Mouse (Mus musculus) forebrain, embryonic 10.5 days (tissue): ENCODE measurements around the gene Rtn4rl2. TPM values are rescaled to one million over a fixed set of nuclear protein-coding genes. Genes with fewer than 3 reads are reported as not detected.

Experiments
- DNase-seq: peaks from one replicate; pipeline ENCODE4 v3.0.0-alpha.2; 2017; ENCODE audit warnings: low spot score; ENCODE audit errors: extremely low spot score
- H3K27ac ChIP-seq: fragments of 300-500 bp; sonication (generic); 2 replicates; pipeline ENCODE4 v1.5.1; 2016; ENCODE audit warnings: mild to moderate bottlenecking
- H3K27me3 ChIP-seq: fragments of 300-500 bp; sonication (generic); 2 replicates; pipeline ENCODE4 v1.6.1; 2016; ENCODE audit warnings: mild to moderate bottlenecking; ENCODE audit not compliant: poor library complexity, severe bottlenecking
- H3K36me3 ChIP-seq: fragments of 300-500 bp; sonication (generic); replicated peaks from 2 replicates; pipeline ENCODE4 v1.6.1; 2016; ENCODE audit warnings: mild to moderate bottlenecking, moderate library complexity
- H3K4me1 ChIP-seq: fragments of 300-500 bp; sonication (generic); 2 replicates; pipeline ENCODE4 v1.6.1; 2016
- H3K4me3 ChIP-seq: fragments of 300-500 bp; sonication (generic); 2 replicates; pipeline ENCODE4 v1.5.1; 2016; ENCODE audit warnings: mild to moderate bottlenecking, moderate library complexity
- H3K9me3 ChIP-seq: fragments of 300-500 bp; sonication (generic); 2 replicates; pipeline ENCODE4 v1.6.1; 2016; ENCODE audit warnings: mild to moderate bottlenecking, moderate library complexity
- WGBS: fragments of 180-500 bp; shearing (Covaris S2); methylation state at CpG from one replicate; pipeline ENCODE4 v1.1.7; 2016; 5-methylcytosine and 5-hydroxymethylcytosine counted together
- microRNA-seq: library from miRNA; unstranded; fragments of <30 nt; microRNA quantifications from one replicate; pipeline ENCODE4, GENCODE M21; 2017
- polyA plus RNA-seq: library from polyadenylated mRNA; unstranded; fragments of >200 nt; fragmentation: Nextera tagmentation; extraction: Ambion mirVana; gene quantifications from 2 replicates; pipeline ENCODE4 v1.2.1, GENCODE M21; 2016

Gene Rtn4rl2
- polyA plus RNA-seq, 1 experiment from 2014 or later: 0.78 TPM

DNA sequence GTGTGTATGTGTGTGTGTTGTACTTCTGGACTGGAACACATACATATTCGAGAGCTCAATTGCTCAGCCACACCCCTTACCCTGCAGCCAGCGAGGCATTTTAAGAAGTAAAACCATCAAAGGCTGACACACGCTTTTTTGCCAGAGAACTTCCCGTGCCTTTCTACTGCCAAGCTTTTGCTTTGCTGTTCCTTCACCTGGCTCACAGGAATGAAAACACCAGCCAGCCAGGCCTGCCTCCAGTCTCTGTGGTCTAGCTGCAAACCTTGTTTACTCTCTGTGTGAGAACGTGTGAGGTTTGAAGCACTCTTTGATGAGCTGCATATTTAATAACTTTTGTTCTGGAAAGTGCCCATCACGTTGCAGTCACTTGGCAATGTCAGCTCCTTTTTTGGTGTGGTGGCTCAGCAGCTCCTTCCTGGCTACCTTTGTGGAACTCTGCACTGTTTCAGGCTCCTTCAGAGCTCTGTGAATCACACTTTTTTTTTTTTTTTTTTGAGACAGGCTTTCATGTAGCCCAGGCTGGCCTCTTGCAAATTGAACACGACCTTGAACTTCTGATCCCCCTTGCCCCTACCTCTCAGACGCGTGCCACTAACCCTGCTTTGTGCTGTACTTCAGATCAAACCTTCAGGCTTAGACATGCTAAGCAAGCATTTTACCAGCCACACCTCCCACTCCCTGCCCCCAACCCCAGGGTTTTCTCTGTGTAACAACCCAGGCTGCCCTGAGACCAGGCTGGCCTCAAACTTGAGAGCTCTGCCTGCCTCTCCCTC is 48.5 kb downstream of the Rtn4rl2 start:
- DNase-seq: no peak
- 32% methylated on average over 9 of the region's 9 CpGs for WGBS

DNA sequence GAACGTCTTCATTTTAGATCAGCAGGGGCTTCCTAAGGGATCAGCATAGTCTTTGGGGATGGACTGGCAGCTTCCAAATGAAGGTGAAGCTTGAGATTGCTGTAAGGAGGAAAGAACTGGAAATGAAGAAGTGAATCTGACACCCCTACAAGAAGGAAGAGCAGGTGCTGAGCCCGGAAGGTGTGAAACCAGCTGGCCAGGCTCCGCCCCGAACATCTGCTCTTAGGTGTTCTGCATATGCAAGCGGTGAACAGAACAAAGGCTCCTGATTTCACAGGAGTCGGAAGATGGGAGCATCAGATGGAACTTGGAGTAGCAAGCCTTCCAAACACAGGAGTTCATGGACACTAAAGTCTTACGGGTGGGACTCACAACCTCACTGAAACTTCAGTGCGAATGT is 49.4 kb downstream of the Rtn4rl2 start:
- H3K27ac ChIP-seq: no peak overlapping the region
- peaks cover 39% of the 10 kb centered on the region for H3K4me1 ChIP-seq
- peaks cover 25% of the 10 kb centered on the region for H3K27me3 ChIP-seq
- H3K9me3 ChIP-seq: no peaks in the 10 kb centered on the region
- no peaks in the 10 kb centered on the region for H3K36me3 ChIP-seq
- H3K4me3 ChIP-seq: no peak overlapping the region
- no peak for DNase-seq
- WGBS: 69% methylated on average over 8 of the region's 8 CpGs

More for the DNA sequence above, 48.5 kb downstream of the Rtn4rl2 start:
- Histone ChIP-seq H3K4me1 (peaks cover 41% of the 10 kb centered on the region), H3K27me3 (peaks cover 25% of the 10 kb centered on the region), H3K36me3 (no peaks in the 10 kb centered on the region), H3K27ac (no peak overlapping the region), H3K9me3 (no peaks in the 10 kb centered on the region), H3K4me3 (peak overlapping the region; percentile 79; the same call in 1 of the 2 replicates)

DNA sequence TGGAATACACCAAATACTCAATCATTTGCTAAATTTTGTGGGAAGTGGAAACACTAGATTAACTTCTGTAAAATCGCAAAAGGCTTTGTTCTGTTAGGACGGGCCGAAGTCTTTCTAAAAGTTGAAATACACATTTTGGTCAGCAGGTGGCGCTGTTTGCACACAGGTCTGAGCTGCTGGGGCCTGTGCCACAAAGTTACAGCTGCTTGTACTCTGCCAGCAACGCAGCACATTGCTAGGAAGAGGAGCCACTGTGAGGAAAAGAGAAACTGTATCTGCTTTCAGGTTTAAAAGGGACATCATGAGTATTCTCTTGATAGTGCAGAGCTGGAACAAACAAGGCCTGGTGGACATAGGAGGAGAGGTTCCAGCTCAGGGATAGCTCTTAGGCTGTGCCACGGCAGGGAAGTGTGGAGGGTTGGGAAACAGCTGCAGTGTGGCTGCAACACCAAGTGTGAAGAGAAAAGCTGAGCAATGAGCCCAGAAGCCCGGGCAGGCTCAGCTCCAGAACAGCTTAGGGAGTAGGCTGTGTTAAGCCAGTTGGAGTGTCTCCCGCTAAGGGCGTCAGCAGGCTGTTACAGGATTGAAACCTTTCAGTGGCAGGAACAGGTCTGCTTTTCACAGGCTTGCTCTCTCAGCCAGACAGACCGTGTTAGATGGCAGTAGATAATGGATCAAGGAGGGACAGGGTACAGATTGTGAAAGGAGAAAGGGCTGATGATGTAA is 54.7 kb downstream of the Rtn4rl2 start:
- H3K4me1 ChIP-seq: peaks cover 17% of the 10 kb centered on the region
- peaks cover under 1% of the 10 kb centered on the region for H3K27me3 ChIP-seq
- no peak overlapping the region for H3K4me3 ChIP-seq
- H3K27ac ChIP-seq: 0 out of 2 replicates have a peak overlapping the region, but pooled peaks have one; percentile 37
- H3K36me3 ChIP-seq: peaks cover 30% of the 10 kb centered on the region
- peak; percentile 84 for DNase-seq
- no peaks in the 10 kb centered on the region for H3K9me3 ChIP-seq
- WGBS: 41% methylated on average over 10 of the region's 10 CpGs

DNA sequence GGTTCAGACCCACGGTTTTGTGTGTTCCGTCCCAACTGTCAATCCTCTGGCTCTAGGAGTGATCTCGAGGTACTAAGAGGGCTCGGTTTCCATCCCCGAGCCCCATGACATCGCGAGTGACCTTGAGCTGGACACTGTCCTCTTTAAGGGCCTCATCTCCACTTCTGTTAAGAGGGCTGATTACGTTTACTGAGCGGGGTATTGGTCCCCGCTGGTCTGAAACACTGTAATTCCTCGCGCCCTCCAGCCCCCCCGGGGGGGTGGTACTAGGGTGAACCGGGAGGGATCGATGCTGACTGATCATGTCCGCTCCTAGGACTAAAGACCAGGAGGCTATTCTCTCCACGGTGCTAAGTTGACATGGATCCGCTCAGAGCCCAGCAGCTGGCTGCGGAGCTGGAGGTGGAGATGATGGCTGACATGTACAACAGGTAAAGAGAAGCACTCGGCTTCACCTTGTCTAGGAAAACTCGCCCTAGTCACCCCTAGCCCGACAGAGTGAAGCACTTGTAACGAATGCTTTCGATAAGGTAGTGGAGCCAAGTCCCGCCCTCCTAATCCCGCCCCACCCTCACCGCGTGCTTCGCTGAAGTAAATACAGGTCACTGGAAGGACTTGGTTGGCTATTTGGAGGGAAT is 59.1 kb downstream of the Rtn4rl2 start:
- no peaks in the 10 kb centered on the region for H3K9me3 ChIP-seq
- WGBS: under 1% methylated on average over 29 of the region's 29 CpGs
- DNase-seq: no peak
- peaks cover 30% of the 10 kb centered on the region for H3K36me3 ChIP-seq
- H3K27ac ChIP-seq: peak overlapping the region; percentile 83
- no peaks in the 10 kb centered on the region for H3K27me3 ChIP-seq
- peaks cover 21% of the 10 kb centered on the region for H3K4me1 ChIP-seq
- peak overlapping the region; percentile 79 for H3K4me3 ChIP-seq

DNA sequence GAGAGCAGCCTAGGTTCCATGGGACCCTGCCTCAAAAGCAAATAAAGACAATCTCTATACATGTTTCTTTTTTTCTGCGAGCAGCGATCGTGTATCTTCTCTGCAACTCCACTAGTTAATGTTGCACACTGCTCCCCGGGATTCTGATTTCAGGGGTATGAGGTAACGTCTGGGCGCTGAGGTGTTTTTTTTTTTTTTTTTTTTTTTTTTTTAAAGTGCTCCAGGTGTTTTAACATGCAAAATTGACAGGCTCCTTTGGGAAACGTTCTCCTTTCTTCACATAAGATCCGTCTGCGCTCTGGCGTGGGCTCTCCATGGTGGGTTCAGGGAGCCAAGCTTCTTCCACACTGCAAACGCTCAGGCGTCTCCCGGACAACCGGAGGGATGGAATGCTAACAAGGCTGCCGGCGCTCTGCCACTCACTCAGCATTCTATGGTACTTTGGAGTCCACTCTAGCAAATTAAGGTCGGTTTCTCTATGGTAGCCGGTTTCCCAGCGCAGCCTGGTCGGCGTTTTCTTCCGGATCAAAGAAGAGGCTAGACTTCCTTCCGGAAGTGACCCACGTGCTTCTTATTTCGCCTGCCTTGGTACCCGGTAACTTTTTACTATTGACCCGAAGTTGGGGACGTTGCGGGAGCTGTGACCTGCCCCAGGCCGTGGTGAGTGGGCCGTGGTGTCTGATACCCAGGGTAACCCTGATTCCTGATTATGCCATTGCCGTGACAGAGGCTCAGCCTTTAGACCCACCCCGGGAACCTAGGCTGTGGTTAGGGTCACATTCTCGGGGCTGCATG is 59.8 kb downstream of the Rtn4rl2 start, which contains the start of gene Timm10:
Timm10 (plus strand) TSS at position 510 of the 795 bp plus-strand sequence.
- under 1% methylated on average over 34 of the region's 34 CpGs for WGBS
- peak within 1 kb of the TSS; percentile 83 for H3K27ac ChIP-seq
- peaks cover 16% of the 10 kb centered on the region for H3K4me1 ChIP-seq
- no peaks in the 10 kb centered on the region for H3K27me3 ChIP-seq
- peaks cover 30% of the 10 kb centered on the region for H3K36me3 ChIP-seq
- no peaks in the 10 kb centered on the region for H3K9me3 ChIP-seq
- peak; percentile 92 for DNase-seq
- H3K4me3 ChIP-seq: peak within 1 kb of the TSS; percentile 79

DNA sequence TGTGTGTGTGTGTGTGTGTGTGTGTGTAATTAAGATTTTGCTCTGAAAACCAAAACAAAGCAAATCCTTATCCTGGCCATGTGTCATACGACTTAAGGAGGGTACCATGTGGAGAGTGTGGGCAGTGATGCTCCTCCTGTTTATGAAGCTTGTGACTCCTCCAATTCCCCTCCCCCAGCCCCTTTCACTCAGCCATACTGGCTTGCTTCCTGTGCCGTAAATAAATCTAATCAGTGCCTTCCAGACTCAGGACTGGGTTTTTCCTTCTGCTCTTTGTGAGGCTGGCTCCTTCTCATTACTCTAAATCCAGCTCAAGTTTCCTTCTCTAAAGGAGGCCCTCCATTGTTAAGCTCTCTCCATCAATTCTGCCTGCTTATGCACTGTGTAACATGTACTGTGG is 63.3 kb downstream of the Rtn4rl2 start:
- Histone ChIP-seq H3K9me3 (no peaks in the 10 kb centered on the region), H3K36me3 (peaks cover 1% of the 10 kb centered on the region), H3K27ac (no peak overlapping the region), H3K4me3 (no peak overlapping the region), H3K4me1 (peaks cover 13% of the 10 kb centered on the region), H3K27me3 (no peaks in the 10 kb centered on the region; the same call in 1 of the 2 replicates)
- no peak for DNase-seq
- WGBS: 57% methylated on average over 2 of the region's 2 CpGs

DNA sequence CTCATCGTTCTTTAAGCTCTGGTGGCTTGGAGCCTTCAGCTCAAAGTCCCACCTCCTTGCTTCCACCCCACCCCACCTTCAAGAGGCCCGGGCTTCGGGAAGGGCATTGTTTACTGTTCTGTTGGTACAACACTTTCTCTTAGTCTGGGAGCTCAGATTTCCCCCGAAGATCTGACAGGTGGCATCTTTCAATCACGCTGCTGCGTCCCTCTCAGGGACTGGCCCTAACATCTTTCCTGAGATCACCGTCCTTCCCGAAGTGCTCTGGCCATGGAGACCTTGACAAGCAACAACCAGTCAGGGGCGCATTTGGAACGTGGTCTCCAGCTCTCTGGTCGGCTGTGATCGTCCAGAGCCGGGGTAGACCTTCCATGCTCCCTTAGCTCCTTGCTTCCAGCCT is 64.0 kb downstream of the Rtn4rl2 start, which contains the start of gene Smtnl1:
Smtnl1 (minus strand) TSS at position 101 of the 400 bp plus-strand sequence.
- Histone ChIP-seq H3K27me3 (no peaks in the 10 kb centered on the region; the same call in 1 of the 2 replicates), H3K27ac (no peak within 1 kb of the TSS), H3K4me1 (peaks cover 6% of the 10 kb centered on the region), H3K36me3 (no peaks in the 10 kb centered on the region), H3K4me3 (no peak within 1 kb of the TSS), H3K9me3 (no peaks in the 10 kb centered on the region)
- no peak for DNase-seq
- 69% methylated on average over 13 of the region's 13 CpGs for WGBS

Small RNA genes within 50 kb of the gene (microRNA-seq; reads per million reads assigned to microRNA genes)
- gene Gm24332: not detected

Other genes starting within 250 kb of the Rtn4rl2 start
- gene Ctnnd1, start 235.9 kb downstream of the Rtn4rl2 start, polyA plus RNA-seq: 40.6 and 43.9 TPM in 2 replicates
- gene Btbd18, start 227.6 kb downstream of the Rtn4rl2 start, polyA plus RNA-seq: 0.32 and 0.58 TPM in 2 replicates
- gene Selenoh, start 215.9 kb downstream of the Rtn4rl2 start, polyA plus RNA-seq: 552 and 592 TPM in 2 replicates
- gene Gm28635, start 208.7 kb downstream of the Rtn4rl2 start, polyA plus RNA-seq: not detected in 2 replicates
- 50.1 and 51.5 TPM in 2 replicates for gene Med19, start 208.3 kb downstream of the Rtn4rl2 start, polyA plus RNA-seq
- 174 and 184 TPM in 2 replicates for gene Tmx2, start 207.6 kb downstream of the Rtn4rl2 start, polyA plus RNA-seq
- 28.4 and 29.5 TPM in 2 replicates for gene Zdhhc5, start 171.5 kb downstream of the Rtn4rl2 start, polyA plus RNA-seq
- 53.6 and 56.8 TPM in 2 replicates for gene Clp1, start 159.4 kb downstream of the Rtn4rl2 start, polyA plus RNA-seq
- 6.4 and 8.2 TPM in 2 replicates for gene Ypel4, start 152.7 kb downstream of the Rtn4rl2 start, polyA plus RNA-seq
- 8.5 and 8.8 TPM in 2 replicates for gene Gm19426, start 143.1 kb downstream of the Rtn4rl2 start, polyA plus RNA-seq
- gene Serping1, start 111.3 kb downstream of the Rtn4rl2 start, polyA plus RNA-seq: 22.7 and 23.2 TPM in 2 replicates
- 28.8 and 33.1 TPM in 2 replicates for gene Ube2l6, start 87.9 kb downstream of the Rtn4rl2 start, polyA plus RNA-seq
- gene Smtnl1, start 64.1 kb downstream of the Rtn4rl2 start, polyA plus RNA-seq: 0.46 TPM in 1 of 2 replicates, not detected in the other
- gene Timm10, start 59.7 kb downstream of the Rtn4rl2 start, polyA plus RNA-seq: 68.6 and 70.9 TPM in 2 replicates
- 28.5 and 29.3 TPM in 2 replicates for gene Slc43a1, start 47.9 kb downstream of the Rtn4rl2 start, polyA plus RNA-seq
- gene Slc43a3, start 49.9 kb upstream of the Rtn4rl2 start, polyA plus RNA-seq: 20.8 and 23.7 TPM in 2 replicates
- gene Prg2, start 93.8 kb upstream of the Rtn4rl2 start, polyA plus RNA-seq: not detected in 2 replicates
- not detected in 2 replicates for gene Prg3, start 101.5 kb upstream of the Rtn4rl2 start, polyA plus RNA-seq
- 433 and 446 TPM in 2 replicates for gene Ssrp1, start 150.5 kb upstream of the Rtn4rl2 start, polyA plus RNA-seq
- gene P2rx3, start 150.8 kb upstream of the Rtn4rl2 start, polyA plus RNA-seq: 2.7 and 3.6 TPM in 2 replicates
- gene Tnks1bp1, start 161.3 kb upstream of the Rtn4rl2 start, polyA plus RNA-seq: 26.6 and 36.1 TPM in 2 replicates
- gene Aplnr, start 249.5 kb upstream of the Rtn4rl2 start, polyA plus RNA-seq: 37.6 and 38.8 TPM in 2 replicates